Mouse (Mus musculus) small intestine, adult 2 months (tissue): ENCODE results near the gene Sept9.
A peak's percentile ranks its signal among the peaks of the same experiment; 100 is the strongest.

Source experiments
- CTCF ChIP-seq: fragments of 200-500 bp; IDR thresholded peaks from 2 replicates; pipeline ENCODE4 v1.5.1; 2012; ENCODE audit warnings: low read depth, mild to moderate bottlenecking, control low read depth, inconsistent platforms, low read length, moderate library complexity, mixed read lengths; ENCODE audit not compliant: insufficient replicate concordance, insufficient read length; ENCODE audit errors: extremely low read depth
- POLR2A ChIP-seq: fragments of 200-500 bp; IDR thresholded peaks from 2 replicates; pipeline ENCODE4 v1.6.1; 2012; ENCODE audit warnings: low read depth, mild to moderate bottlenecking, control low read depth, inconsistent platforms, low read length, moderate library complexity

- TF ChIP-seq POLR2A (no peak), CTCF (peak; percentile 89; the same call in 1 of the 2 replicates)
Observed at GRCm38 (mm10) chr11:117384897-117385296, 185.4 kb downstream of the Sept9 start.
